Mouse (Mus musculus): ENCODE results near the gene Sema4f.
A peak's percentile ranks its signal among the peaks of the same experiment; 100 is the strongest.

The Sema4f gene

GRCm38 (mm10) chr6:82871632-82872331 lies 67.8 kb downstream of the Sema4f start:
- DNase-seq (ENCODE audit: low spot score in 2 of 2) = no peak

GRCm38 (mm10) chr6:82868476-82868875 lies 71.1 kb downstream of the Sema4f start:
- DNase-seq (ENCODE audit: low spot score in 2 of 2) = no peak

DNA sequence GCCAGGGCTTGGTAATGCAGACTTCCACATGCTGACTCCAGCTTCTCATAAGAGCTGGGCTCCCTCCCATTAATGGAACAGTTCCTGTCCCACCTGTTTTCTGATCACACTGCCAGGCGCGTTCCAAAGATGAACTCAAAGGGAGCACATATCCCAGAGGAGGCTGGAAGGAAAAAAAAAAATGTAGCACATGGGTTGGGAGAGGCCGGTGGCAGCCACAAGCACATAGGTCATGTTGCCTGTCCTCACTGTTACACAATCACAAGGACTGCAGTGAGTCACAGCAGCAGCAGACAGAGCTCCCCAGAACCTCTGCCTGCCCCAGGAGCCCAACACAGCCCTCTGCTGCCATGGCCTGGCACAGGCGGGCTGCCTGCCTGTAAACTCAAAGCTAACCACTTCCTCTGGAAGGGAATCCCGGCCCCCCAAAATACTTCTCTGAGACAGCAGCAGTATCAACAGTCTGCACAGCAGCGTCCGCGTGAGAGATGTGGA lies 76.1 kb downstream of the Sema4f start:
- DNase-seq (ENCODE audit: low spot score in 2 of 2) = peak; percentile 39 to 41

DNA sequence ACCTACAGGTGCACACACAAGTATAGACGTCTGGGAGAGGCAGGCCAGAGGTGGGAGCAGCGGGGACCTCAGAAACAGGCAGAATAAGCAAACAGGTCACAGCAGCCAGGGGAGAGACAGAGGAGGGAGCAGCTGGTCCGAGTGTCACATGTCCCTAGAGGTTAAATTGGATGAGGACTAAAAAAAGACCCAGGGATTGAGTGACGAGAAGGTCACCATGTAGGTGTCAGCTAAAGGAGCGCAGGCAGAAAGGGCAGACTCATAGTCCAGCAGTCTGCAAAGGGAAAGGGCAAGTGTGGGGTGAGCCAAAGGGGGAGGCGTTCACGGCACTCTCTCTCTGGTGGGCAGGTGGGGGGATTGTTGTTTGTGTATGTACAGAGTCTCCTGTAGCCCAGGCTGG lies 77.1 kb downstream of the Sema4f start:
- no peak for DNase-seq (ENCODE audit: low spot score in 2 of 2)

DNA sequence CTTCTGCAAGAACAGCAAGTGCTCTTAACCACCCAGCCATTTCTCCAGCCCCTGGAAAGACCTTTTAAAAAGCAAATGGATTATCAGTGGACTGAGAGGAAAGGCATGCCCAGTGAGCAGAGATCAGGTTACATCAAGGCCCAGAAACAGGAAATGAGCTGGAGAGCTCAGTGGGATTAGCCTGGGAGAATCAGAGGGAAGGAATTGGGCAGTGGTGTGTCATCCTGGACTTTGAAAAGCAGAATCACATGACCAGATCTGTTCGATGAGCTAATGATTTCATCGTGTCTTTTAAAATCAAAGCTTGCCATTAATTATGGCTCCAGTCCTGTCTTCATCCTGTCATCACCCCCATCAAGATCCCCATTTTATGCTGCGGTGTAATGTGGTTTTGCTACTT lies 77.5 kb downstream of the Sema4f start:
- DNase-seq (ENCODE audit: low spot score in 2 of 2) = no peak

Measured in right cerebral cortex, postnatal 10 days (tissue).